10 mouse cellular contexts compared by ENCODE assay signal in genomic region chr1:171060392-171060791, GRCm38 (mm10). TPM values are rescaled to one million over a fixed set of nuclear protein-coding genes. Genes with fewer than 3 reads are reported as not detected.
A peak's percentile ranks its signal among the peaks of the same experiment; 100 is the strongest.
DNase-seq lines count a peak whose midpoint lies in the region; ATAC-seq and TF ChIP-seq lines count a peak whose summit lies in the region.
"Had no signal": no experiment of that assay in that cellular context is flagged by ENCODE, and none has a peak within 500 bp of the region (broad histone marks: within the 10 kb centered on the region; RNA-seq: fewer than 3 reads in every experiment).

No protein-coding gene starts in this region.

- peaks cover 9% of the 10 kb centered on the region for H3K4me1 ChIP-seq in thymus, adult 2 months (replicated peaks; ENCODE audit: control insufficient read depth, insufficient read depth, low read length)
- peaks cover 16% of the 10 kb centered on the region for H3K4me1 ChIP-seq in lung, embryonic 16.5 days (replicated peaks; ENCODE audit: control insufficient read depth, insufficient read depth, low read length)

- intact Hi-C loops in gastrocnemius, postnatal 36 days (cut with DNase I) = no loop called here

- peak; percentile 6; the same call in 1 of the 2 replicates for ATAC-seq in lung, embryonic 16.5 days (ENCODE audit: low read depth)
- ATAC-seq: Patski had no signal

- peaks cover 3% of the 10 kb centered on the region; the same call in 1 of the 2 replicates for H3K27me3 ChIP-seq in thymus, adult 2 months (ENCODE audit: control insufficient read depth, insufficient read depth, low read length)
- H3K27me3 ChIP-seq in lung, embryonic 16.5 days (ENCODE audit: control insufficient read depth, insufficient read depth, low read depth, low read length) = peaks cover 10% of the 10 kb centered on the region
- H3K27me3 ChIP-seq: Patski had no signal

- H3K9ac ChIP-seq in lung, embryonic 16.5 days (ENCODE audit: low read length) = no peak overlapping the region
- H3K9ac ChIP-seq: hindbrain, embryonic 12.5 days had no signal

- TF ChIP-seq POLR2A in thymus, adult 2 months (IDR thresholded peaks at IDR 0.05; ENCODE audit: control insufficient read depth, extremely low read depth, insufficient read depth, low read length, poor library complexity) = no peak

- H3K27ac ChIP-seq in thymus, adult 2 months (ENCODE audit: control insufficient read depth, insufficient read depth, low read length) = no peak overlapping the region
- H3K27ac ChIP-seq in lung, embryonic 16.5 days (ENCODE audit: low read length) = peak overlapping the region; percentile 56
- H3K27ac ChIP-seq: hindbrain, embryonic 12.5 days had no signal

- no peaks in the 10 kb centered on the region for H3K9me3 ChIP-seq in lung, embryonic 16.5 days (ENCODE audit: control insufficient read depth, low read length)
- H3K9me3 ChIP-seq: hindbrain, embryonic 12.5 days had no signal

- H3K36me3 ChIP-seq in thymus, adult 2 months (ENCODE audit: control insufficient read depth, insufficient read depth, low read length) = no peaks in the 10 kb centered on the region
- no peaks in the 10 kb centered on the region for H3K36me3 ChIP-seq in lung, embryonic 16.5 days (ENCODE audit: control insufficient read depth, insufficient read depth, low read length)
- H3K36me3 ChIP-seq: hindbrain, embryonic 12.5 days had no signal

- TF ChIP-seq CTCF in thymus, adult 2 months (IDR thresholded peaks at IDR 0.05; ENCODE audit: borderline replicate concordance, control insufficient read depth, extremely low read depth, insufficient read depth, low read length, poor library complexity) = no peak

- peak; percentile 58 for DNase-seq in thymus, postnatal 0 days (ENCODE audit: low spot score)
- DNase-seq in thymus, adult 2 months = no peak
- peak; percentile 72 for DNase-seq in induced T-regulatory cell, adult 2 months (ENCODE audit: low read depth)
- DNase-seq in yolk sac, embryonic 10.5 days (ENCODE audit: low spot score) = peak; percentile 90
- no peak for DNase-seq in adrenal gland, postnatal 4 days (ENCODE audit: low spot score in 2 of 2)
- no peak for DNase-seq in gastrocnemius, postnatal 36 days

- WGBS in thymus, adult 2 months = 23% methylated on average over 10 of the region's 10 CpGs
- WGBS in lung, embryonic 16.5 days = 8% methylated on average over 10 of the region's 10 CpGs

- no peak overlapping the region for H3K4me3 ChIP-seq in thymus, adult 2 months (ENCODE audit: control insufficient read depth, insufficient read depth, low read length)
- H3K4me3 ChIP-seq in lung, embryonic 16.5 days (ENCODE audit: low read length) = 0 out of 2 replicates have a peak overlapping the region, but pooled peaks have one; percentile 1
- H3K4me3 ChIP-seq: hindbrain, embryonic 12.5 days had no signal

- H3K4me2 ChIP-seq in lung, embryonic 16.5 days (ENCODE audit: low read depth, low read length) = peak overlapping the region; percentile 38
- H3K4me2 ChIP-seq: hindbrain, embryonic 12.5 days had no signal

RNA-seq across cellular contexts. Expression of gene Fcgr3, which starts 4.3 kb away (rescaled TPM):
- 18.0 and 21.4 TPM in 2 replicates for polyA plus RNA-seq in thymus, postnatal 0 days (2015; fragmentation: Nextera tagmentation; extraction: Ambion mirVana)
- polyA plus RNA-seq in thymus, adult 2 months (2012; rRNA removed) = 16.6 and 20.7 TPM in 2 replicates
- polyA plus RNA-seq in lung, embryonic 16.5 days (2015; fragmentation: Nextera tagmentation; extraction: Ambion mirVana) = 12.7 and 19.3 TPM in 2 replicates
- 10 to 100 TPM; 13.8 to 15.7 TPM for total RNA-seq in adrenal gland, postnatal 4 days (2021)
- total RNA-seq in gastrocnemius, postnatal 36 days (2021) = 1 to 10 TPM; 2.6 to 4.6 TPM

RNA-seq across cellular contexts. Expression of gene Fcgr4, which starts 41.7 kb away (rescaled TPM):
- polyA plus RNA-seq in thymus, postnatal 0 days (2015; fragmentation: Nextera tagmentation; extraction: Ambion mirVana) = 1.4 and 1.6 TPM in 2 replicates
- polyA plus RNA-seq in thymus, adult 2 months (2012; rRNA removed) = 1.0 and 1.5 TPM in 2 replicates
- polyA plus RNA-seq in lung, embryonic 16.5 days (2015; fragmentation: Nextera tagmentation; extraction: Ambion mirVana) = 0.39 and 0.84 TPM in 2 replicates
- 1 to 10 TPM; 1.8 to 2.1 TPM for total RNA-seq in adrenal gland, postnatal 4 days (2021)
- not detected for total RNA-seq in gastrocnemius, postnatal 36 days (2021)
- total RNA-seq: layer of hippocampus, postnatal 14 days had no signal

RNA-seq across cellular contexts. Expression of gene Cfap126, which starts 53.3 kb away (rescaled TPM):
- polyA plus RNA-seq in thymus, postnatal 0 days (2015; fragmentation: Nextera tagmentation; extraction: Ambion mirVana) = 2.3 and 2.7 TPM in 2 replicates
- polyA plus RNA-seq in thymus, adult 2 months (2012; rRNA removed) = 2.7 and 2.8 TPM in 2 replicates
- polyA plus RNA-seq in lung, embryonic 16.5 days (2015; fragmentation: Nextera tagmentation; extraction: Ambion mirVana) = 15.7 and 20.4 TPM in 2 replicates
- 1 to 10 TPM; 2.1 to 2.7 TPM for total RNA-seq in adrenal gland, postnatal 4 days (2021)
- under 1 TPM; 0.54 to 0.91 TPM for total RNA-seq in gastrocnemius, postnatal 36 days (2021)

Comparison
In these comparisons a context has a peak if more than half of its experiments do, and no peak if none do; other contexts are left out.
1. DNase-seq: peak in thymus, postnatal 0 days (single experiment), induced T-regulatory cell, adult 2 months (single experiment) and yolk sac, embryonic 10.5 days (single experiment); none in thymus, adult 2 months (single experiment), adrenal gland, postnatal 4 days (0 of 2) and gastrocnemius, postnatal 36 days (0 of 2).